Mouse (Mus musculus) c-Kit-positive CD71-negative TER-119-negative erythroid progenitor cells, embryonic 14.5 days (primary cell): Measurements from ENCODE around the gene Ttc14.
A peak's percentile ranks its signal among the peaks of the same experiment; 100 is the strongest.

Source experiments
- DNase-seq: peaks from one replicate; pipeline ENCODE4 v3.0.0-alpha.2; 2013; ENCODE audit warnings: low read depth

Gene Ttc14

GRCm38 (mm10) chr3:33799617-33800512, at the start of gene Ttc14:
Gene Ttc14 (plus strand): TSS chr3:33799832.
- peak; percentile 89 for DNase-seq

- no peak for DNase-seq
Measured at GRCm38 (mm10) chr3:33790975-33791374, 8.7 kb upstream of the Ttc14 start.

GRCm38 (mm10) chr3:33800513-33800820, 835 bp downstream of the Ttc14 start:
- DNase-seq, result peak; percentile 14

GRCm38 (mm10) chr3:33807151-33807550, 7.5 kb downstream of the Ttc14 start:
- DNase-seq, result no peak

- peak; percentile 25 for DNase-seq
Measured at GRCm38 (mm10) chr3:33824135-33824946, 24.7 kb downstream of the Ttc14 start.

GRCm38 (mm10) chr3:33832351-33832750, 32.7 kb downstream of the Ttc14 start:
- no peak for DNase-seq

GRCm38 (mm10) chr3:33836576-33836975, 36.9 kb downstream of the Ttc14 start:
- DNase-seq, result no peak

GRCm38 (mm10) chr3:33838877-33839276, 39.2 kb downstream of the Ttc14 start:
- no peak for DNase-seq

GRCm38 (mm10) chr3:33843801-33844632, 44.4 kb downstream of the Ttc14 start, which contains the start of gene Ccdc39:
Gene Ccdc39 (minus strand): TSS chr3:33844310.
- peak; percentile 37 for DNase-seq

GRCm38 (mm10) chr3:33846639-33847038, 47.0 kb downstream of the Ttc14 start:
- no peak for DNase-seq

GRCm38 (mm10) chr3:33850856-33851255, 51.2 kb downstream of the Ttc14 start:
- DNase-seq, result no peak

- no peak for DNase-seq
Measured at GRCm38 (mm10) chr3:33853062-33853461, 53.4 kb downstream of the Ttc14 start.

- no peak for DNase-seq
Measured at GRCm38 (mm10) chr3:33858939-33859338, 59.3 kb downstream of the Ttc14 start.

- no peak for DNase-seq
Measured at GRCm38 (mm10) chr3:33864000-33864540, 64.4 kb downstream of the Ttc14 start.
